Mouse (Mus musculus): ENCODE results near the gene Irf7. TPM values are rescaled to one million over a fixed set of nuclear protein-coding genes. Genes with fewer than 3 reads are reported as not detected.

Gene Irf7
- total and polyA plus RNA-seq, 2 experiments from 2014 or later, result 7.5 to 10.0 TPM

- Histone ChIP-seq H3K27me3 (ENCODE audit: control insufficient read depth, insufficient read depth, low read length) (peaks cover 18% of the 10 kb centered on the region; the same call in 1 of the 2 replicates), H3K27ac (ENCODE audit: low read depth) (no peak overlapping the region), H3K4me2 (ENCODE audit: low read depth, low read length) (no peak overlapping the region), H3K9me3 (replicated peaks; ENCODE audit: control insufficient read depth, low read length) (no peaks in the 10 kb centered on the region), H3K9ac (replicated peaks; ENCODE audit: low read depth, low read length) (no peak overlapping the region), H3K36me3 (replicated peaks; ENCODE audit: control insufficient read depth, insufficient read depth, low read length) (no peaks in the 10 kb centered on the region), H3K4me3 (ENCODE audit: low read depth, low read length) (no peak overlapping the region), H3K4me1 (ENCODE audit: control insufficient read depth, insufficient read depth) (no peaks in the 10 kb centered on the region)
- DNase-seq (ENCODE audit: low spot score) (no peak), ATAC-seq (ENCODE audit: insufficient read depth, low read depth) (no peak)
- TF ChIP-seq EP300 (IDR thresholded peaks at IDR 0.05; ENCODE audit: low read depth) (no peak), CTCF (IDR thresholded peaks at IDR 0.05; ENCODE audit: low read depth) (no peak)
- 72% methylated on average over 6 of the region's 6 CpGs for WGBS
These were observed 15.2 kb upstream of the Irf7 start for GRCm38 (mm10) chr7:141281442-141281841.

DNA sequence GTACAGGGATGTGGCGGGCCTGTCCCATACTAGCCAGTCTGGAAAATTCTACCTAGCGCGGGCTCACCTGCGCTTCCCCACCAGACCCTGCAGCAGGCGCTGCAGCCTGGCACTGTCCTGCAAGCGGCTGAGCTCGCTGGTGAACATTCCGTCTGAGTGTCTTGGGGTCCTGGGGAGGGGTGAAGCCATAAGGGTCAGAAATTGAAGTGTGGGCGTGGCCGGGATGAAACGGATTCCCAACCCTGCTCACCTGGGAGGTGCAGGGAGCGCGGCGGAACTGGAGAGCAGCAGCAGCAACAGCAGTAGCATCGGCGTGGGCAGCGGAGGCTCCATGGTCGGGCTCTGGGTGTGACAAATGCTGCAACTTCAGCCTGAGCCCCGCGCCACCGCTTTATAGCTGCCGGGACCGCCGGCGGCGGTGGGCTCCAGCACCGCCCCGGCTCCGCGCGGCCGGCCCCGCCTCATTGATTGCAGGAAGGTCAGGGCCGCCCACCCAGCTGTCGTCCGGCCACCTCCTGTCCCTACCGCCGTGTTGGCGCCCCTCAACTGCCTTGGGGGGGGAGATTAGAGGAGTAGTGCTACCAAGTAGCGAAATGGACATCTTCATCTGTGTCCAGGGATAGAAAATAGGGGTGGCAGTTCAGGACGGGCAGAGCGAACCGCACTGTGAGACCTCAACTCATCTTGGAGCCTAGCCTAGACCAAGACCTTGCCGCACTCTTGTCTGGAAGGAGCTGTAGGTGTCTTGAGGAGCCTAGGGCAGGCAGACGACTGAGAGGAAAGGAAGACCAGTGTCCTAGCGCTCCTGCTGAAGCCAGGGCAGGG lies 12.7 kb upstream of the Irf7 start, which contains the start of gene Sct:
Sct (minus strand) TSS at position 368 of the 825 bp plus-strand sequence.
- Histone ChIP-seq H3K9me3 (replicated peaks; ENCODE audit: control insufficient read depth, low read length) (no peaks in the 10 kb centered on the region), H3K4me2 (ENCODE audit: low read depth, low read length) (peak within 1 kb of the TSS; percentile 67), H3K36me3 (replicated peaks; ENCODE audit: control insufficient read depth, insufficient read depth, low read length) (no peaks in the 10 kb centered on the region), H3K9ac (replicated peaks; ENCODE audit: low read depth, low read length) (peak within 1 kb of the TSS; percentile 27; the same call in 1 of the 2 replicates), H3K27me3 (ENCODE audit: control insufficient read depth, insufficient read depth, low read length) (peaks cover 18% of the 10 kb centered on the region; the same call in 1 of the 2 replicates), H3K27ac (ENCODE audit: low read depth) (no peak within 1 kb of the TSS), H3K4me1 (ENCODE audit: control insufficient read depth, insufficient read depth) (no peaks in the 10 kb centered on the region), H3K4me3 (ENCODE audit: low read depth, low read length) (peak within 1 kb of the TSS; percentile 41)
- DNase-seq (ENCODE audit: low spot score) (peak; percentile 37), ATAC-seq (ENCODE audit: insufficient read depth, low read depth) (peak; percentile 76; the same call in 1 of the 2 replicates)
- peak; percentile 40 for TF ChIP-seq CTCF (IDR thresholded peaks at IDR 0.05; ENCODE audit: low read depth)
- TF ChIP-seq EP300 (IDR thresholded peaks at IDR 0.05; ENCODE audit: low read depth), result no peak
- WGBS, result 4% methylated on average over 46 of the region's 46 CpGs

- DNase-seq (ENCODE audit: low spot score), result no peak
- no peaks in the 10 kb centered on the region for H3K4me1 ChIP-seq (ENCODE audit: control insufficient read depth, insufficient read depth)
- TF ChIP-seq CTCF (IDR thresholded peaks at IDR 0.05; ENCODE audit: low read depth) (no peak), EP300 (IDR thresholded peaks at IDR 0.05; ENCODE audit: low read depth) (no peak)
- ATAC-seq (ENCODE audit: insufficient read depth, low read depth), result 0 out of 2 replicates have a peak, but pooled peaks have one; percentile 16
- no peak overlapping the region for H3K4me2 ChIP-seq (ENCODE audit: low read depth, low read length)
- H3K9me3 ChIP-seq (replicated peaks; ENCODE audit: control insufficient read depth, low read length), result no peaks in the 10 kb centered on the region
- H3K27ac ChIP-seq (ENCODE audit: low read depth), result no peak overlapping the region
- 74% methylated on average over 11 of the region's 11 CpGs for WGBS
- H3K9ac ChIP-seq (replicated peaks; ENCODE audit: low read depth, low read length), result no peak overlapping the region
- H3K36me3 ChIP-seq (replicated peaks; ENCODE audit: control insufficient read depth, insufficient read depth, low read length), result no peaks in the 10 kb centered on the region
- peaks cover 18% of the 10 kb centered on the region; the same call in 1 of the 2 replicates for H3K27me3 ChIP-seq (ENCODE audit: control insufficient read depth, insufficient read depth, low read length)
- H3K4me3 ChIP-seq (ENCODE audit: low read depth, low read length), result no peak overlapping the region
These were observed 11.7 kb upstream of the Irf7 start for GRCm38 (mm10) chr7:141277701-141278678.

GRCm38 (mm10) chr7:141276546-141276945 lies 10.3 kb upstream of the Irf7 start, which contains the start of gene Cdhr5:
TSS of gene Cdhr5 (minus strand) at chr7:141276786.
- no peak for DNase-seq (ENCODE audit: low spot score)
- Histone ChIP-seq H3K9me3 (replicated peaks; ENCODE audit: control insufficient read depth, low read length) (no peaks in the 10 kb centered on the region), H3K27me3 (ENCODE audit: control insufficient read depth, insufficient read depth, low read length) (peaks cover 18% of the 10 kb centered on the region; the same call in 1 of the 2 replicates), H3K36me3 (replicated peaks; ENCODE audit: control insufficient read depth, insufficient read depth, low read length) (no peaks in the 10 kb centered on the region), H3K4me2 (ENCODE audit: low read depth, low read length) (no peak within 1 kb of the TSS), H3K9ac (replicated peaks; ENCODE audit: low read depth, low read length) (no peak within 1 kb of the TSS), H3K4me1 (ENCODE audit: control insufficient read depth, insufficient read depth) (no peaks in the 10 kb centered on the region), H3K27ac (ENCODE audit: low read depth) (no peak within 1 kb of the TSS), H3K4me3 (ENCODE audit: low read depth, low read length) (no peak within 1 kb of the TSS)
- no peak for ATAC-seq (ENCODE audit: insufficient read depth, low read depth)
- TF ChIP-seq CTCF (IDR thresholded peaks at IDR 0.05; ENCODE audit: low read depth) (no peak), EP300 (IDR thresholded peaks at IDR 0.05; ENCODE audit: low read depth) (no peak)
- 72% methylated on average over 11 of the region's 11 CpGs for WGBS

GRCm38 (mm10) chr7:141275356-141275755 lies 9.1 kb upstream of the Irf7 start:
- H3K9me3 ChIP-seq (replicated peaks; ENCODE audit: control insufficient read depth, low read length), result no peaks in the 10 kb centered on the region
- TF ChIP-seq EP300 (IDR thresholded peaks at IDR 0.05; ENCODE audit: low read depth) (no peak), CTCF (IDR thresholded peaks at IDR 0.05; ENCODE audit: low read depth) (no peak)
- no peak overlapping the region for H3K4me2 ChIP-seq (ENCODE audit: low read depth, low read length)
- no peak overlapping the region for H3K27ac ChIP-seq (ENCODE audit: low read depth)
- H3K27me3 ChIP-seq (ENCODE audit: control insufficient read depth, insufficient read depth, low read length), result peaks cover 18% of the 10 kb centered on the region; the same call in 1 of the 2 replicates
- DNase-seq (ENCODE audit: low spot score), result no peak
- no peak for ATAC-seq (ENCODE audit: insufficient read depth, low read depth)
- WGBS, result 81% methylated on average over 9 of the region's 9 CpGs
- H3K9ac ChIP-seq (replicated peaks; ENCODE audit: low read depth, low read length), result no peak overlapping the region
- no peaks in the 10 kb centered on the region for H3K36me3 ChIP-seq (replicated peaks; ENCODE audit: control insufficient read depth, insufficient read depth, low read length)
- H3K4me3 ChIP-seq (ENCODE audit: low read depth, low read length), result no peak overlapping the region
- H3K4me1 ChIP-seq (ENCODE audit: control insufficient read depth, insufficient read depth), result no peaks in the 10 kb centered on the region

Data from heart, postnatal 0 days (tissue).